Mouse (Mus musculus) testis, adult 2 months (tissue): ENCODE results near the gene Exd1.

Source experiments
- CTCF ChIP-seq: fragments of 200-500 bp; IDR thresholded peaks from 2 replicates; pipeline ENCODE4 v1.5.1; 2012; ENCODE audit warnings: low read depth, mild to moderate bottlenecking, inconsistent platforms, low read length, moderate library complexity; ENCODE audit not compliant: control insufficient read depth, insufficient read depth, insufficient replicate concordance
- POLR2A ChIP-seq: fragments of 200-500 bp; IDR thresholded peaks from 2 replicates; pipeline ENCODE4 v1.6.1; 2012; ENCODE audit warnings: low read depth, mild to moderate bottlenecking, inconsistent platforms, low read length, moderate library complexity; ENCODE audit not compliant: control insufficient read depth

DNA sequence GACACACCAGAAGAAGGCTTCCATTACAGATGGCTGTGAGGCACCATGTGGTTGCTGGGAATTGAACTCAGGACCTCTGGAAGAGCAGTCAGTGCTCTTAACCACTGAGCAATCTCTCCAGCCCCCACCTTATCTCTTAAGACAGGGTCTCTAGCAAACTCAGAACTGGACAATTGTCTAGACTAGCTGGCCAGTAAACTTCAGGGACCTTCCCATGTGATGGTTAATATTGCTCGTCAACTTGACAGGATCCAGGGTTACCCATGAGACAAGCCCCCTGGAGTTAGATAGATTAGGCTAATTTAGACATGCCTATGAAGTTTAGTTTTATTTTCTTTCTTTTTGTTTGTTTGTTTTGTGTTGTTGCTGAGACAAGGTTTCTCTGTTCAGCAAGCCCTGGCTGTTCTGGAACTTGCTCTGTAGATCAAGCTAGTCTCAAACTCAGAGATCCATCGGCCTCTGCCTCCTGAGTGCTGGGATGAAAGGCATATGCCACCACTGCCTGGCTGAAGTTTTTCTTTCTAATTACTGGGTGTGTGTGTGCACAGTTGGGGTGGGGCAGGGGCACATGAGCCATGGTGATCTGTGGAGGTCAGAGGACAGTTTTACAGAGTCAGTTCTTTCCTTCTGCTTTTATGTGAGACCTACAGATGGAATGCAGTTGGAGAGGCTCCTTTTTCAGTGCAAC lies 46.3 kb downstream of the Exd1 start:
- TF ChIP-seq CTCF (no peak), POLR2A (no peak)
